Mouse (Mus musculus) E14TG2a.4 (cell line): ENCODE data around the gene Plcb4.

Source experiments
- H3K27me3 ChIP-seq: 2 replicates; pipeline ENCODE4 v1.6.1; 2014; ENCODE audit warnings: low read length, control low read depth; ENCODE audit not compliant: insufficient read depth
- H3K36me3 ChIP-seq: 2 replicates; pipeline ENCODE4 v1.6.1; 2014; ENCODE audit warnings: low read length, control low read depth; ENCODE audit not compliant: insufficient read depth
- H3K4me1 ChIP-seq: replicated peaks from 2 replicates; pipeline ENCODE4 v1.6.1; 2014; ENCODE audit warnings: low read depth, low read length, control low read depth
- H3K4me3 ChIP-seq: replicated peaks from 2 replicates; pipeline ENCODE4 v1.5.1; 2014; ENCODE audit warnings: mild to moderate bottlenecking, low read length
- H3K9me3 ChIP-seq: 2 replicates; pipeline ENCODE4 v1.6.1; 2014; ENCODE audit warnings: low read length, control low read depth
- CTCF ChIP-seq: conservative IDR thresholded peaks from 2 replicates; pipeline ENCODE4 v1.5.1; 2014; ENCODE audit warnings: low read length
- NANOG ChIP-seq: IDR thresholded peaks from 2 replicates; pipeline ENCODE4 v1.6.1; 2014; ENCODE audit warnings: borderline replicate concordance, low read length, mixed read lengths
- POU5F1 ChIP-seq: IDR thresholded peaks from 2 replicates; pipeline ENCODE4 v1.6.1; 2014; ENCODE audit warnings: low read length, borderline replicate concordance

The Plcb4 gene

GRCm38 (mm10) chr2:135748441-135748840 is 89.6 kb downstream of the Plcb4 start:
- TF ChIP-seq NANOG = no peak
- no peak for TF ChIP-seq CTCF
- TF ChIP-seq POU5F1 = no peak
- Histone ChIP-seq H3K9me3 (peaks cover 6% of the 10 kb centered on the region; the same call in 1 of the 2 replicates), H3K27me3 (no peaks in the 10 kb centered on the region), H3K4me1 (peaks cover 48% of the 10 kb centered on the region), H3K4me3 (no peak overlapping the region), H3K36me3 (peaks cover 12% of the 10 kb centered on the region; the same call in 1 of the 2 replicates)

DNA sequence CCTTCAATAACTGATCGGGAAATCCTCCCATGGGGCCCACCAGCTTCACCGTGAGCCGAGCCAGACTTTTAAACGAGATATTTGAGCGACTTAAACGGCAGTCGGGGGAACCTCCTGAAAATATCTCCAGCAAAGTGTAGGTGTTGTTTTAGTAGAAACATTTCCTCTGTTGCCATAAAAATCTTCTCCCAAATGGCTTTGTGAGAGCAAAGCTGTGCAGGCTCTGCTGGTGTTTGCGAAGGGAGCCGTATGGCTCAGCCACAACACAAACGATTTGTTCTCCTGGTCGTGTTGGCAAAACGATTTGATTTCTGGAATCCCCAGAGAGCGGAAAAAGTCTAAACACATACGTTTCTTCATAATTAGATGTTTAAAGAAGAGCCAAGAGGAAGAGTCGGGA is 90.8 kb downstream of the Plcb4 start:
- H3K4me3 ChIP-seq = no peak overlapping the region
- peaks cover 2% of the 10 kb centered on the region; the same call in 1 of the 2 replicates for H3K9me3 ChIP-seq
- TF ChIP-seq NANOG = no peak
- TF ChIP-seq CTCF = no peak
- TF ChIP-seq POU5F1 = no peak
- H3K36me3 ChIP-seq = peaks cover 3% of the 10 kb centered on the region; the same call in 1 of the 2 replicates
- H3K27me3 ChIP-seq = no peaks in the 10 kb centered on the region
- peaks cover 47% of the 10 kb centered on the region for H3K4me1 ChIP-seq

- TF ChIP-seq NANOG (no peak), CTCF (no peak), POU5F1 (no peak)
- H3K27me3 ChIP-seq = no peaks in the 10 kb centered on the region
- H3K9me3 ChIP-seq = no peaks in the 10 kb centered on the region
- no peak overlapping the region for H3K4me3 ChIP-seq
- peaks cover 42% of the 10 kb centered on the region for H3K4me1 ChIP-seq
- no peaks in the 10 kb centered on the region; the same call in 1 of the 2 replicates for H3K36me3 ChIP-seq
These were observed 91.9 kb downstream of the Plcb4 start for GRCm38 (mm10) chr2:135750748-135751147.

DNA sequence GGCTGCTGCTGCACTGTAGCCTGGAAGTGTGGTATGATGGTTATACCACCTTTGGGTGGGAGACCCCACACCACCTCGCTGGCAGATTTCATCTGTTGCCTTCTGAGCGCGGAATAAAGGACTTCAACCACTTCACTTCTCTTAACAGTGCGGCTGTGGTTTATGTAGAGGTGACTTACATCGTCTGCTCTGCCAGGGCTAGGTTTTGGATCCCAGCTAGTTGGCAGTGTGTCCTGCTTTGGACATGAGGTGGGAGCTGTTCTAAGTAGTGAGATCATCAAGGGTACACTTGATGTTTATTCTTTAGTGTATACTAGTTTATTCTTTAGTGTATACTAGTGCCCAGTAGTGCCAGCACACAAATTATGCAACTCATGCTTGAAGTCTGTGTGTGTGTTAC is 97.0 kb downstream of the Plcb4 start:
- no peak for TF ChIP-seq POU5F1
- no peak for TF ChIP-seq NANOG
- TF ChIP-seq CTCF = no peak
- no peak overlapping the region for H3K4me3 ChIP-seq
- H3K36me3 ChIP-seq = no peaks in the 10 kb centered on the region
- H3K4me1 ChIP-seq = peaks cover 22% of the 10 kb centered on the region
- no peaks in the 10 kb centered on the region for H3K9me3 ChIP-seq
- H3K27me3 ChIP-seq = no peaks in the 10 kb centered on the region

DNA sequence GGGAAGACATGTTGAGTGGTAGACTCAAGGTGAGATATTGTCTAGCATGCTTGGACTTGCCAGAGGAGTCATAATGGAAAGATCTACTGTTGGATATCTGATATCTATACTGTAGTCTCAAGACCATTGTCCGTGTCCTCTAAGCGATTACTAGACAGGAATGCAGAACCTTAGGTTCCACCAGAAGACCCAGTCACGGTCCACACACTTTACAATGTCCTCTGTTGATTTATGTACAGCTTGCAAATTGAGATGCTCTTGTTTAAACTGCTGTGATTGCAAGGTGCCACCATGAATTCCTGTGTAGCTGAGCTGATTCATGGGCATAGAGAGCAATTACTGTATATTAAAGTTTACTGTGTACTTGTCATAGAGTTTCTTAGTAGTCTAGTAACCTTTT is 98.7 kb downstream of the Plcb4 start:
- H3K36me3 ChIP-seq = no peaks in the 10 kb centered on the region
- H3K9me3 ChIP-seq = no peaks in the 10 kb centered on the region
- no peak overlapping the region for H3K4me3 ChIP-seq
- H3K27me3 ChIP-seq = no peaks in the 10 kb centered on the region
- H3K4me1 ChIP-seq = peaks cover 14% of the 10 kb centered on the region
- TF ChIP-seq NANOG (no peak), CTCF (no peak), POU5F1 (no peak)

GRCm38 (mm10) chr2:135759499-135760095 is 100.8 kb downstream of the Plcb4 start:
- no peaks in the 10 kb centered on the region for H3K27me3 ChIP-seq

DNA sequence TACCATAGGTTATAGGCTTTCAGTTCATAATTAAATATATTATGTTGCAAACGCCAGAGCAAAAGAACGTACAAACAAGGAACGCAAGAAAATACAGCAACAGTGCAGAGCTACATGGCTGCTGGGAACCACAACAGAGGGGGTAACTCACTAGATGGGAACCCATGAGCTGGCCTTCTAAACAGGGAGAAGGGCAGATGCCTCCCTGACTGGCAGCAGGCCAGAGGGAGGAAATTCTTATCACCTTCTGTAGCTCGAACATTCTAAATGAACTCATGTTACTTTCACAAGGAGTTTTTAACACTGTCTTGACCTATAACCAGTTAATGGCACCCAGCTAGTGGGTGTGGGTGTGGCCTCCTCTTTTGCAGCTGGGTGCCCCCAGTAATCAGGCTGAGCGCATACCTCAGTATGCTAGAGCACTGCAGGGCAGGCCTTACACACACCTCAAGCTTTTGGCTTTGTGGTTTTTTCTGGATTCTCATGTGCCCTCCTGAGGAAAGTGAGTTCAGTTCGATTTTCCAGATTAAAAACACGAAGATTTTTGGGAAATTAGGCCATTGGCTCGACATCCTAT is 102.5 kb downstream of the Plcb4 start:
- no peaks in the 10 kb centered on the region for H3K27me3 ChIP-seq
- H3K9me3 ChIP-seq = no peaks in the 10 kb centered on the region
- no peak for TF ChIP-seq CTCF
- TF ChIP-seq NANOG = no peak
- no peak for TF ChIP-seq POU5F1
- no peaks in the 10 kb centered on the region for H3K36me3 ChIP-seq
- H3K4me1 ChIP-seq = peaks cover 28% of the 10 kb centered on the region
- no peak overlapping the region for H3K4me3 ChIP-seq

More at GRCm38 (mm10) chr2:135759499-135760095, 100.8 kb downstream of the Plcb4 start:
- TF ChIP-seq POU5F1 (no peak), NANOG (no peak), CTCF (no peak)
- H3K9me3 ChIP-seq = no peaks in the 10 kb centered on the region
- H3K4me3 ChIP-seq = no peak overlapping the region
- peaks cover 21% of the 10 kb centered on the region for H3K4me1 ChIP-seq
- H3K36me3 ChIP-seq = no peaks in the 10 kb centered on the region

- H3K27me3 ChIP-seq = no peaks in the 10 kb centered on the region
- H3K4me3 ChIP-seq = no peak overlapping the region
- no peaks in the 10 kb centered on the region for H3K9me3 ChIP-seq
- no peak for TF ChIP-seq POU5F1
- no peak for TF ChIP-seq CTCF
- no peak for TF ChIP-seq NANOG
- no peaks in the 10 kb centered on the region for H3K36me3 ChIP-seq
- peaks cover 40% of the 10 kb centered on the region for H3K4me1 ChIP-seq
These were observed 105.9 kb downstream of the Plcb4 start for GRCm38 (mm10) chr2:135764706-135765105.

- peaks cover 42% of the 10 kb centered on the region for H3K4me1 ChIP-seq
- H3K9me3 ChIP-seq = no peaks in the 10 kb centered on the region
- H3K27me3 ChIP-seq = no peaks in the 10 kb centered on the region
- TF ChIP-seq NANOG (no peak), POU5F1 (no peak), CTCF (no peak)
- H3K4me3 ChIP-seq = no peak overlapping the region
- no peaks in the 10 kb centered on the region for H3K36me3 ChIP-seq
These were observed 107.8 kb downstream of the Plcb4 start for GRCm38 (mm10) chr2:135766471-135767063.
